Comparison of ENCODE assay signal across 21 mouse cellular contexts in genomic region chr2:24507359-24507758, GRCm38 (mm10). TPM values are rescaled to one million over a fixed set of nuclear protein-coding genes. Genes with fewer than 3 reads are reported as not detected.
DNase-seq lines count a peak whose midpoint lies in the region; ATAC-seq and TF ChIP-seq lines count a peak whose summit lies in the region.
"Had no signal": no experiment of that assay in that cellular context is flagged by ENCODE, and none has a peak within 500 bp of the region (broad histone marks: within the 10 kb centered on the region; RNA-seq: fewer than 3 reads in every experiment).

No protein-coding gene starts in this region.

- no peaks in the 10 kb centered on the region for H3K9me3 ChIP-seq in hindbrain, embryonic 13.5 days
- no peaks in the 10 kb centered on the region for H3K9me3 ChIP-seq in hindbrain, embryonic 10.5 days
- no peaks in the 10 kb centered on the region for H3K9me3 ChIP-seq in midbrain, embryonic 14.5 days (ENCODE audit: control insufficient read depth, low read length)
- H3K9me3 ChIP-seq in midbrain, embryonic 15.5 days: no peaks in the 10 kb centered on the region
- H3K9me3 ChIP-seq: embryonic facial prominence, embryonic 15.5 days; forebrain, embryonic 10.5 days; forebrain, embryonic 15.5 days; heart, embryonic 13.5 days; intestine, embryonic 15.5 days had no signal

- TF ChIP-seq CTCF in C2C12 (IDR thresholded peaks at IDR 0.05; ENCODE audit: control insufficient read depth, insufficient read depth, insufficient read length): no peak

- H3K79me2 ChIP-seq in C2C12 (ENCODE audit: control insufficient read depth, insufficient read depth): no peaks in the 10 kb centered on the region

- 58% methylated on average over 3 of the region's 3 CpGs for WGBS in hindbrain, embryonic 13.5 days
- 89% methylated on average over 3 of the region's 3 CpGs for WGBS in hindbrain, embryonic 10.5 days
- WGBS in midbrain, embryonic 14.5 days: 72% methylated on average over 3 of the region's 3 CpGs
- WGBS in midbrain, embryonic 15.5 days: 68% methylated on average over 3 of the region's 3 CpGs

- H3K4me2 ChIP-seq in hindbrain, embryonic 13.5 days: no peak overlapping the region
- H3K4me2 ChIP-seq in midbrain, embryonic 14.5 days (ENCODE audit: low read length): no peak overlapping the region
- no peak overlapping the region for H3K4me2 ChIP-seq in midbrain, embryonic 15.5 days
- H3K4me2 ChIP-seq: embryonic facial prominence, embryonic 15.5 days; forebrain, embryonic 15.5 days; heart, embryonic 13.5 days; intestine, embryonic 15.5 days had no signal

- H3K4me1 ChIP-seq in hindbrain, embryonic 13.5 days (replicated peaks): peaks cover 9% of the 10 kb centered on the region
- H3K4me1 ChIP-seq in hindbrain, embryonic 10.5 days (replicated peaks): peaks cover 17% of the 10 kb centered on the region
- H3K4me1 ChIP-seq in midbrain, embryonic 14.5 days (ENCODE audit: control insufficient read depth, insufficient read depth, low read length): peaks cover 8% of the 10 kb centered on the region; the same call in 1 of the 2 replicates
- no peaks in the 10 kb centered on the region for H3K4me1 ChIP-seq in midbrain, embryonic 15.5 days
- H3K4me1 ChIP-seq: embryonic facial prominence, embryonic 15.5 days; heart, embryonic 13.5 days; intestine, embryonic 15.5 days had no signal

- H3K27ac ChIP-seq in hindbrain, embryonic 13.5 days: no peak overlapping the region
- H3K27ac ChIP-seq in hindbrain, embryonic 10.5 days: no peak overlapping the region
- no peak overlapping the region for H3K27ac ChIP-seq in midbrain, embryonic 14.5 days (replicated peaks; ENCODE audit: low read depth, low read length)
- H3K27ac ChIP-seq in midbrain, embryonic 15.5 days: no peak overlapping the region
- H3K27ac ChIP-seq: embryonic facial prominence, embryonic 15.5 days; forebrain, embryonic 10.5 days; forebrain, embryonic 15.5 days; heart, embryonic 13.5 days; intestine, embryonic 15.5 days had no signal

- 0 out of 2 replicates have a peak, but pooled peaks have one; percentile 12 for ATAC-seq in hindbrain, embryonic 13.5 days (ENCODE audit: low FRiP score)
- ATAC-seq in midbrain, embryonic 14.5 days (ENCODE audit: low FRiP score, low TSS enrichment): no peak
- ATAC-seq in midbrain, embryonic 15.5 days (replicated peaks): no peak
- ATAC-seq: forebrain, embryonic 15.5 days; intestine, embryonic 15.5 days had no signal

- H3ac ChIP-seq in C2C12 (ENCODE audit: control insufficient read depth, insufficient read length, low read depth): no peak overlapping the region

- H3K27me3 ChIP-seq in hindbrain, embryonic 13.5 days: peaks cover 51% of the 10 kb centered on the region
- H3K27me3 ChIP-seq in hindbrain, embryonic 10.5 days (ENCODE audit: insufficient read depth, poor library complexity, severe bottlenecking): peaks cover 74% of the 10 kb centered on the region
- no peaks in the 10 kb centered on the region for H3K27me3 ChIP-seq in midbrain, embryonic 14.5 days (ENCODE audit: control insufficient read depth, insufficient read depth, low read length)
- H3K27me3 ChIP-seq in midbrain, embryonic 15.5 days (replicated peaks): no peaks in the 10 kb centered on the region
- no peaks in the 10 kb centered on the region for H3K27me3 ChIP-seq in C2C12 (ENCODE audit: control insufficient read depth, insufficient read depth, insufficient read length)
- H3K27me3 ChIP-seq: embryonic facial prominence, embryonic 15.5 days; forebrain, embryonic 15.5 days; heart, embryonic 13.5 days; intestine, embryonic 15.5 days had no signal

- H3K36me3 ChIP-seq in hindbrain, embryonic 13.5 days: no peaks in the 10 kb centered on the region
- no peaks in the 10 kb centered on the region for H3K36me3 ChIP-seq in hindbrain, embryonic 10.5 days
- H3K36me3 ChIP-seq in midbrain, embryonic 14.5 days (ENCODE audit: control insufficient read depth, insufficient read depth, low read length): no peaks in the 10 kb centered on the region
- no peaks in the 10 kb centered on the region for H3K36me3 ChIP-seq in midbrain, embryonic 15.5 days (replicated peaks)
- no peaks in the 10 kb centered on the region for H3K36me3 ChIP-seq in C2C12 (ENCODE audit: control insufficient read depth, insufficient read depth)
- H3K36me3 ChIP-seq: embryonic facial prominence, embryonic 15.5 days; forebrain, embryonic 10.5 days; forebrain, embryonic 15.5 days; heart, embryonic 13.5 days; intestine, embryonic 15.5 days had no signal

- no peak overlapping the region for H3K4me3 ChIP-seq in hindbrain, embryonic 13.5 days
- H3K4me3 ChIP-seq in hindbrain, embryonic 10.5 days: no peak overlapping the region
- H3K4me3 ChIP-seq in midbrain, embryonic 14.5 days (replicated peaks; ENCODE audit: low read depth, low read length): no peak overlapping the region
- H3K4me3 ChIP-seq in midbrain, embryonic 15.5 days: no peak overlapping the region
- H3K4me3 ChIP-seq in C2C12 (ENCODE audit: insufficient read depth, poor library complexity, severe bottlenecking): no peak overlapping the region
- H3K4me3 ChIP-seq: embryonic facial prominence, embryonic 15.5 days; erythroblast, embryonic 14.5 days; forebrain, embryonic 10.5 days; forebrain, embryonic 15.5 days; heart, embryonic 13.5 days; intestine, embryonic 15.5 days had no signal

- no peak for DNase-seq in hindbrain, embryonic 10.5 days (ENCODE audit: low spot score)
- peak; percentile 22 for DNase-seq in midbrain, embryonic 14.5 days
- peak; percentile 2 for DNase-seq in telencephalon, adult 2 months (ENCODE audit: low read depth, low spot score)
- DNase-seq in spleen, adult 12 weeks (ENCODE audit: low spot score): no peak
- DNase-seq: adrenal gland, postnatal 10 days; cerebellum, adult 18-20 months; cerebellum, postnatal 14 days; embryo, embryonic 11 days; gastrocnemius, postnatal 36 days; heart, adult 11 months; heart, postnatal 36 days had no signal

- H3K9ac ChIP-seq in hindbrain, embryonic 13.5 days: no peak overlapping the region
- H3K9ac ChIP-seq in midbrain, embryonic 14.5 days (replicated peaks; ENCODE audit: low read length): no peak overlapping the region
- H3K9ac ChIP-seq in midbrain, embryonic 15.5 days: no peak overlapping the region
- H3K9ac ChIP-seq: embryonic facial prominence, embryonic 15.5 days; forebrain, embryonic 15.5 days; heart, embryonic 13.5 days; intestine, embryonic 15.5 days had no signal

- no peaks in the 10 kb centered on the region for H3K79me3 ChIP-seq in C2C12 (ENCODE audit: low read depth)

TF ChIP-seq in C2C12, 6 proteins besides CTCF, POLR2A, EP300 and RAD21:
- TF ChIP-seq FOSL1 (IDR thresholded peaks at IDR 0.05; ENCODE audit: insufficient read depth, low read length, poor library complexity, severe bottlenecking) (no peak), USF1 (IDR thresholded peaks at IDR 0.05; ENCODE audit: low read depth) (no peak), MYOD1 (IDR thresholded peaks at IDR 0.05; ENCODE audit: control insufficient read depth, insufficient read length, low read depth) (peak; percentile 27), MAX (IDR thresholded peaks at IDR 0.05) (no peak), MYOG (IDR thresholded peaks at IDR 0.05; ENCODE audit: control insufficient read depth, extremely low read depth, insufficient read length) (no peak), CEBPB (IDR thresholded peaks at IDR 0.05; ENCODE audit: low read depth) (no peak)

RNA-seq across cellular contexts. Expression of gene Pax8, which starts 32.0 kb away (rescaled TPM):
- polyA plus RNA-seq in hindbrain, embryonic 13.5 days (2015; fragmentation: Nextera tagmentation; extraction: Ambion mirVana): 32.9 and 41.1 TPM in 2 replicates
- polyA plus RNA-seq in hindbrain, embryonic 10.5 days (2016; fragmentation: Nextera tagmentation; extraction: Ambion mirVana): 10.2 and 23.7 TPM in 2 replicates
- polyA plus RNA-seq in midbrain, embryonic 14.5 days (2014; fragmentation: Nextera tagmentation; extraction: Ambion mirVana): 4.5 and 5.4 TPM in 2 replicates
- polyA plus RNA-seq in midbrain, embryonic 15.5 days (2015; fragmentation: Nextera tagmentation; extraction: Ambion mirVana): 3.3 and 3.6 TPM in 2 replicates
- polyA plus RNA-seq in C2C12 (2012; fragmentation: generic; extraction: Trizol): not detected
- polyA plus RNA-seq: erythroblast, embryonic 14.5 days; heart, postnatal 0 days had no signal

Comparison
In these comparisons a context has a peak if more than half of its experiments do, and no peak if none do; other contexts are left out.
1. DNase-seq: peak in midbrain, embryonic 14.5 days (single experiment) and telencephalon, adult 2 months (single experiment); none in hindbrain, embryonic 10.5 days (single experiment) and spleen, adult 12 weeks (single experiment).